Mouse (Mus musculus) thymus, adult 2 months (tissue): ENCODE data around the gene Ppia.

Experiments used
- CTCF ChIP-seq: fragments of 200-500 bp; IDR thresholded peaks from 2 replicates; pipeline ENCODE4 v1.5.1; 2012; ENCODE audit warnings: mild to moderate bottlenecking, control low read depth, low read length, moderate library complexity, borderline replicate concordance; ENCODE audit not compliant: control insufficient read depth, poor library complexity, insufficient read depth; ENCODE audit errors: extremely low read depth
- POLR2A ChIP-seq: fragments of 200-500 bp; IDR thresholded peaks from 2 replicates; pipeline ENCODE4 v1.6.1; 2012; ENCODE audit warnings: mild to moderate bottlenecking, low read length, control low read depth, moderate library complexity; ENCODE audit not compliant: control insufficient read depth, poor library complexity, insufficient read depth; ENCODE audit errors: extremely low read depth

- TF ChIP-seq CTCF, result no peak
- TF ChIP-seq POLR2A, result no peak
Measured at GRCm38 (mm10) chr11:6389483-6389921, 25.7 kb upstream of the Ppia start.
